Mouse (Mus musculus) forebrain, embryonic 14.5 days (tissue): ENCODE measurements around the gene AU022751. TPM values are rescaled to one million over a fixed set of nuclear protein-coding genes. Genes with fewer than 3 reads are reported as not detected.
"Not testable (repeated sequence)": the region's sequence is repeated elsewhere in the genome, so short reads cannot be mapped to it uniquely, and the experiment has no call there.

Experiments used
- ATAC-seq: fragments of 200-750 bp; cut with Nextera tagmentation; 2 replicates; pipeline ENCODE4 v1.8.0; 2017; ENCODE audit warnings: mild to moderate bottlenecking, moderate library complexity
- DNase-seq: peaks from one replicate; pipeline ENCODE4 v3.0.0-alpha.2; 2015; ENCODE audit warnings: low spot score
- H3K27ac ChIP-seq: fragments of 300-500 bp; sonication (generic); 2 replicates; pipeline ENCODE4 v1.5.1; 2014; ENCODE audit warnings: low read depth, mild to moderate bottlenecking, control low read depth, low read length, moderate library complexity
- H3K27me3 ChIP-seq: fragments of 300-500 bp; sonication (generic); replicated peaks from 2 replicates; pipeline ENCODE4 v1.6.1; 2014; ENCODE audit warnings: low read length, control low read depth, mixed read lengths; ENCODE audit not compliant: control insufficient read depth, insufficient read depth
- H3K36me3 ChIP-seq: fragments of 300-500 bp; sonication (generic); 2 replicates; pipeline ENCODE4 v1.6.1; 2014; ENCODE audit warnings: low read length, control low read depth; ENCODE audit not compliant: control insufficient read depth, insufficient read depth
- H3K4me1 ChIP-seq: fragments of 300-500 bp; sonication (generic); 2 replicates; pipeline ENCODE4 v1.6.1; 2014; ENCODE audit warnings: antibody characterized with exemption, low read length, control low read depth; ENCODE audit not compliant: control insufficient read depth, insufficient read depth
- H3K4me2 ChIP-seq: fragments of 300-500 bp; sonication (generic); 2 replicates; pipeline ENCODE4 v1.6.1; 2014; ENCODE audit warnings: mild to moderate bottlenecking, control low read depth, low read length
- H3K4me3 ChIP-seq: fragments of 300-500 bp; sonication (generic); 2 replicates; pipeline ENCODE4 v1.5.1; 2014; ENCODE audit warnings: low read depth, low read length, control low read depth
- H3K9ac ChIP-seq: fragments of 300-500 bp; sonication (generic); 2 replicates; pipeline ENCODE4 v1.6.1; 2014; ENCODE audit warnings: mild to moderate bottlenecking, low read length, control low read depth, moderate library complexity
- H3K9me3 ChIP-seq: fragments of 300-500 bp; sonication (generic); replicated peaks from 2 replicates; pipeline ENCODE4 v1.6.1; 2016; ENCODE audit warnings: low read length, control low read depth, mixed read lengths; ENCODE audit not compliant: control insufficient read depth
- WGBS: fragments of 180-500 bp; shearing (Covaris S2); extraction: QIAGEN DNeasy Blood & Tissue Kit; methylation state at CpG from one replicate; pipeline ENCODE4 v1.1.7; 2014; 5-methylcytosine and 5-hydroxymethylcytosine counted together
- microRNA-seq: library from miRNA; unstranded; fragments of <30 nt; microRNA quantifications from one replicate; pipeline ENCODE4, GENCODE M21; 2016
- polyA plus RNA-seq: library from polyadenylated mRNA; unstranded; fragments of >200 nt; fragmentation: Nextera tagmentation; extraction: Ambion mirVana; gene quantifications from 2 replicates; pipeline ENCODE4 v1.2.1, GENCODE M21; 2014

Gene AU022751
- not detected in 2 replicates for polyA plus RNA-seq

- Histone ChIP-seq H3K27ac (no peak within 1 kb of the TSS), H3K4me1 (no peaks in the 10 kb centered on the region), H3K9me3 (peaks cover 10% of the 10 kb centered on the region), H3K9ac (no peak within 1 kb of the TSS), H3K4me2 (no peak within 1 kb of the TSS), H3K36me3 (no peaks in the 10 kb centered on the region), H3K4me3 (no peak within 1 kb of the TSS), H3K27me3 (no peaks in the 10 kb centered on the region)
- no peak for ATAC-seq
- DNase-seq = no peak
- 91% methylated on average over 39 of the region's 39 CpGs for WGBS
These were observed at the start of gene AU022751 for GRCm38 (mm10) chrX:6082954-6083680. TSS of gene AU022751 (minus strand) at chrX:6083419.

DNA sequence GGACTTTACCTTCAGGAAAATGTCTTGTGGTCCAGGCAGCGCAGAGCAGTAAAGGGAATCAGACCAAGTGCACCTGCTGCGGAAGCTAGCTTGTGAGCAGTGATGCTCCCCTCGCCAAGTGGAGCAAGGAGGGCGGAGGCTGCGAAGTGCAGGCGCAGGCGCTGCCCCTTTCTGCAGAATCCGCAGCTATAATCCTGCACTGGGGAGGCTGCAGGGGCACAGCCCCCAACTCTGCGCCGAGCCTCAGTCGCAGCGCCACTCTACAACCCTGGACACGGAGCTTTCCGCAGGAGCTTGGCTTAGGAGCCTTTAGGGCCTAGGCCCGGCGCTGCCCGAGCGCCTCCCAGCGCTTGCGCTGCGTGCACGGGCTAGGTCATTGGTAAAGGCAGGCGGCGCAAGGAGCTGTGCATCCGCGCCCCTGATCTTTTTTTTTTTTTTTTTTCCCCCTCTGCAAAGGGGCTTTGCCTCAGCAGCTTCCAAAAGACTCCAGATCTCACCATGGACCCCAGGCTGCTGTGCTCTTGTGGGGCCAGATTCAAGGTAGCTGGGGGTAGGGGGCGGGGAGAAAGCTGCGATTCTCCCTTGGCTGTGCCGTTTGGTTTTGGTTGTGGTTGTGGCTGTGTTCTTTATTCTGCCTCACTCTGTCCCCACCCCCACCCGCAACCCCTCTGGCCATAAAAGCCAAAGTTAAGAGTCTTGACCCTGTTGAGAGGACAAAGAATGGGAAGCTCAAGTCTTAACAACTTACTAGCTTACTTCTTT lies 9.0 kb upstream of the AU022751 start:
- Histone ChIP-seq H3K27ac (peak overlapping the region; percentile 63), H3K9ac (peak overlapping the region; percentile 73), H3K4me1 (no peaks in the 10 kb centered on the region), H3K36me3 (no peaks in the 10 kb centered on the region), H3K9me3 (no peaks in the 10 kb centered on the region), H3K27me3 (no peaks in the 10 kb centered on the region), H3K4me3 (peak overlapping the region; percentile 37), H3K4me2 (peak overlapping the region; percentile 55)
- DNase-seq (peak; percentile 75), ATAC-seq (peak; percentile 97)
- WGBS = 22% methylated on average over 27 of the region's 30 CpGs

DNA sequence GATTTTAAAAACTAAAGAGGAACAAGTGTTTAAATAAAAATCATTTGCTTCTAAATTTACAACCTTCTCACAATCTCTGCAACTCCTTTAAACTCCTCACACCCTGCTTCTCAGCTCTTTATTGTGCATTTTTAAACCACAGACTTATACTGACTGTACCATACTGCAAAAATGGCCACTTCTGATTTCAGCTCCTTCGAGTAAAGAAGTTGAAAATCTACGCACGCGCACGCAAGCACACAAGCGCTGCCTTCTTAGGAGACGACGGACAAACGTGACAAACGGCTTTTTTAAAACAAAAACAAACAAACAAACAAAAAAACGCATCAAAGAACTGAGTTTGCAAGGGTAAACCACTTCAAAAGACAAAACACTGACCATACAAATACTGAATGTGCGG lies 8.3 kb upstream of the AU022751 start:
- H3K4me3 ChIP-seq = peak overlapping the region; percentile 37
- DNase-seq (peak; percentile 51), ATAC-seq (peak; percentile 69)
- H3K9me3 ChIP-seq = no peaks in the 10 kb centered on the region
- no peaks in the 10 kb centered on the region for H3K27me3 ChIP-seq
- H3K36me3 ChIP-seq = no peaks in the 10 kb centered on the region
- H3K9ac ChIP-seq = peak overlapping the region; percentile 73
- H3K4me1 ChIP-seq = no peaks in the 10 kb centered on the region
- WGBS = 31% methylated on average over 12 of the region's 12 CpGs
- H3K4me2 ChIP-seq = peak overlapping the region; percentile 55
- H3K27ac ChIP-seq = peak overlapping the region; percentile 63

DNA sequence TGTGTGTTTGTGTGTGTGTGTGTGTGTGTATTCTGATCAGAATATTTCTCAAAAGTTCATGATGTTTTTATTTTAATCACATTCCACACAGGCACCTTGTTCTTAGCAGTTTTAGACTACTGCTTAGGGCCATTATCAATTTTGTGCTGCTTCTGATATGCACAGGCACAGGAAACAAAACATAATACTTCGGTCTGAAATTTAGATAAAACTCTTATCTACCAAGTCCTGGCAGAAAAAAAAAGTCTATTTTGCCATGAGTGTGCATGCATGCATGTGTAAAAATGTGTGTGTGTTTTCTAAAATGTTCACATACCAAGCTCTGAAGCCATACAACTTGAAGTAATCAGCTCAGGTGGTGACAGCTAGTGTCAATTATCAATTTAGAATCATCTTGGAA lies 21.7 kb downstream of the AU022751 start:
- Histone ChIP-seq H3K27ac (no peak overlapping the region), H3K9ac (no peak overlapping the region), H3K9me3 (no peaks in the 10 kb centered on the region), H3K4me2 (no peak overlapping the region), H3K4me3 (no peak overlapping the region), H3K4me1 (no peaks in the 10 kb centered on the region), H3K27me3 (no peaks in the 10 kb centered on the region), H3K36me3 (no peaks in the 10 kb centered on the region)
- no peak for ATAC-seq
- WGBS = 88% methylated on average over 1 of the region's 1 CpGs
- DNase-seq = no peak

GRCm38 (mm10) chrX:6047936-6048614 lies 35.1 kb downstream of the AU022751 start:
- not testable (repeated sequence) for H3K27me3 ChIP-seq, H3K9me3 ChIP-seq, H3K9ac ChIP-seq, H3K27ac ChIP-seq, DNase-seq, H3K36me3 ChIP-seq, H3K4me1 ChIP-seq
- H3K4me3 ChIP-seq = peak overlapping the region; percentile 30
- ATAC-seq = peak; percentile 73
- 20% methylated on average over 10 of the region's 60 CpGs for WGBS
- peak overlapping the region; percentile 52 for H3K4me2 ChIP-seq

DNA sequence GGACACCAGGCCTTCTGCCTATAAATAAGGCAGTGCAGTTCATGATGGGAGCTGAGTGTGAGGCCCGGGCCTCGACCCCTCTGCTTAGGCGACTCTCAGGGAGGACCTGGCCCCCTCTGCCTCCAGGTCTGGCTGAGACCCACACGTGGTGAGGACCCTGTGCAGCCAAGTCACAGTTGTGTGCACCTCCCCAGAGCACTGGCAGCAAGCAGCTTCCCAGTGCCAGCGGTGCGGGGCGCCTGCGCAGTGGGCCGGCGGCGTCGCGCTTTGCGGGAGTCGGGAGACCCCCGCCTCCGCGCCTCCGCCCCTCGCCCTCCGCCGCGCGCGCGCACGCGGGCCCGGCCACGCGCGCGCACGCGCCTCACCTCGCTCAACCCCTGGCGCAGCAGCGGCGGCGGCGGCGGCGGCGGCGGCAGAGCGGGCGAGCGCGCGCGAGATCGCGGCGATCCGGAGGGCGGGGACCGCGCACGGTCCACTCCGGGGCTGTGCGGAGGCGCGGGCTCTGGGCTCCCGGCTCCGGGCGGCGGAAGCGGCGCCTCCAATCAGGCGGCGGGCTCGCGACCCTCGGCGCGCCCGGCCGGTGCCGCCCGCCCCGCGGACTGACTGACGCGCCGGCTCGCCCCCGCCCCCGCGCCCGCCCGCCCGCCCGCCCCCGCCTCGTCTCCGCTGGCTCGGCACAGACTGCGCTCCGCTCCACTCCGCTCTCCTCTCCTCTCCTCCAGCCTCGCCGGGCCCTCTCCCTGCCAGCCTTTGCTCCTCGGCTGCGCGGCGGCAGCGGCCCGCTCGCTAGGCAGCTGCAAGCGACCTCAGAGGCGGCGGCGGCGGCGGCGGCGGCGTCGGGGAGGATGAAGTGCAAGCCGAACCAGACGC lies 35.9 kb downstream of the AU022751 start, which contains the start of gene Nudt11:
Nudt11 (plus strand) TSS at position 388 of the 870 bp plus-strand sequence.
- H3K36me3 ChIP-seq, H3K9ac ChIP-seq, DNase-seq, H3K27ac ChIP-seq, H3K9me3 ChIP-seq, H3K27me3 ChIP-seq, H3K4me1 ChIP-seq: not testable (repeated sequence)
- Histone ChIP-seq H3K4me2 (peak within 1 kb of the TSS; percentile 52; the same call in 1 of the 2 replicates), H3K4me3 (peak within 1 kb of the TSS; percentile 30)
- 24% methylated on average over 15 of the region's 121 CpGs for WGBS
- ATAC-seq = peak; percentile 89

Small RNA genes lying within 50 kb of the gene (microRNA-seq; reads per million reads assigned to microRNA genes)
- gene Gm27360 = not detected

Other genes starting within 250 kb of the AU022751 start
- 21.2 and 24.1 TPM in 2 replicates for gene Nudt11, start 36.0 kb downstream of the AU022751 start, polyA plus RNA-seq
- gene Nudt10, start 89.6 kb upstream of the AU022751 start, polyA plus RNA-seq = 52.5 and 64.9 TPM in 2 replicates
- 0.17 and 0.33 TPM in 2 replicates for gene Bmp15, start 237.3 kb upstream of the AU022751 start, polyA plus RNA-seq